8 mouse cellular contexts compared by ENCODE assay signal in genomic region chr3:98427600-98428448, GRCm38 (mm10). TPM values are rescaled to one million over a fixed set of nuclear protein-coding genes. Genes with fewer than 3 reads are reported as not detected.
DNase-seq lines count a peak whose midpoint lies in the region; ATAC-seq and TF ChIP-seq lines count a peak whose summit lies in the region.

No protein-coding gene starts in this region.

- H3K27me3 ChIP-seq in CH12.LX (replicated peaks) = peaks cover 19% of the 10 kb centered on the region
- peaks cover 14% of the 10 kb centered on the region for H3K27me3 ChIP-seq in forebrain, embryonic 11.5 days (ENCODE audit: control insufficient read depth, insufficient read depth, low read length)
- no peaks in the 10 kb centered on the region for H3K27me3 ChIP-seq in heart, postnatal 0 days (ENCODE audit: control insufficient read depth, insufficient read depth, low read length)
- peaks cover 5% of the 10 kb centered on the region; the same call in 1 of the 2 replicates for H3K27me3 ChIP-seq in liver, postnatal 0 days (ENCODE audit: insufficient read depth, low read length)
- peaks cover 11% of the 10 kb centered on the region; the same call in 1 of the 2 replicates for H3K27me3 ChIP-seq in thymus, adult 2 months (ENCODE audit: control insufficient read depth, insufficient read depth, low read length)

- WGBS in forebrain, embryonic 11.5 days = under 1% methylated on average over 109 of the region's 110 CpGs
- 2% methylated on average over 95 of the region's 110 CpGs for WGBS in heart, postnatal 0 days
- WGBS in liver, postnatal 0 days (ENCODE audit: insufficient replicate concordance) = under 1% methylated on average over 93 of the region's 110 CpGs
- WGBS in thymus, adult 2 months = under 1% methylated on average over 110 of the region's 110 CpGs

- peak; percentile 97 for ATAC-seq in forebrain, embryonic 11.5 days (replicated peaks; ENCODE audit: low FRiP score)
- peak; percentile 96 for ATAC-seq in heart, postnatal 0 days (ENCODE audit: insufficient read depth, low read depth)
- peak; percentile 93 for ATAC-seq in liver, postnatal 0 days
- peak; percentile 51 for ATAC-seq in neutrophil, adult 5-6 weeks (ENCODE audit: extremely low read depth, insufficient number of reproducible peaks, low FRiP score, poor library complexity, severe bottlenecking)

- H3K36me3 ChIP-seq in CH12.LX (replicated peaks in 1 of 2; ENCODE audit: control insufficient read depth in 1 of 2, insufficient read depth in 1 of 2, low read length in 1 of 2) = no peaks in the 10 kb centered on the region
- H3K36me3 ChIP-seq in forebrain, embryonic 11.5 days (ENCODE audit: control insufficient read depth, insufficient read depth, low read length) = no peaks in the 10 kb centered on the region; the same call in 1 of the 2 replicates
- 0 out of 2 replicates have a peak, but pooled peaks cover 9% of the 10 kb centered on the region for H3K36me3 ChIP-seq in heart, postnatal 0 days (replicated peaks; ENCODE audit: control insufficient read depth, insufficient read depth, low read length)
- no peaks in the 10 kb centered on the region for H3K36me3 ChIP-seq in liver, postnatal 0 days (replicated peaks; ENCODE audit: insufficient read depth, low read length)
- no peaks in the 10 kb centered on the region for H3K36me3 ChIP-seq in thymus, adult 2 months (ENCODE audit: control insufficient read depth, insufficient read depth, low read length)

- DNase-seq in CH12.LX (ENCODE audit: extremely low read depth) = no peak
- peak; percentile 91 for DNase-seq in forebrain, embryonic 11.5 days (ENCODE audit: low spot score)
- peak; percentile 70 for DNase-seq in heart, postnatal 0 days (ENCODE audit: low spot score)
- peak; percentile 78 to 86 for DNase-seq in kidney, postnatal 36 days
- peak; percentile 84 for DNase-seq in liver, postnatal 0 days
- peak; percentile 57 for DNase-seq in thymus, adult 2 months

- peak overlapping the region; percentile 85 for H3K4me2 ChIP-seq in CH12.LX (ENCODE audit: insufficient read depth, low read depth, poor library complexity, severe bottlenecking)
- peak overlapping the region; percentile 95 for H3K4me2 ChIP-seq in forebrain, embryonic 11.5 days (ENCODE audit: low read depth, low read length, severe bottlenecking)
- peak overlapping the region; percentile 89 for H3K4me2 ChIP-seq in heart, postnatal 0 days (ENCODE audit: low read depth, low read length)
- peak overlapping the region; percentile 77 for H3K4me2 ChIP-seq in liver, postnatal 0 days (ENCODE audit: low read depth, low read length)

- no peaks in the 10 kb centered on the region for H3K9me3 ChIP-seq in CH12.LX (replicated peaks; ENCODE audit: low read length)
- H3K9me3 ChIP-seq in forebrain, embryonic 11.5 days (ENCODE audit: control insufficient read depth, low read length) = no peaks in the 10 kb centered on the region
- no peaks in the 10 kb centered on the region for H3K9me3 ChIP-seq in heart, postnatal 0 days (replicated peaks; ENCODE audit: control insufficient read depth, low read length)
- H3K9me3 ChIP-seq in liver, postnatal 0 days (ENCODE audit: low read length) = no peaks in the 10 kb centered on the region

- peak overlapping the region; percentile 11 to 58 (median 47) for H3K4me3 ChIP-seq in CH12.LX (replicated peaks in 1 of 3; ENCODE audit: low read depth in 2 of 3, low read length in 2 of 3, poor library complexity in 1 of 3)
- H3K4me3 ChIP-seq in brown adipose tissue, adult 24 weeks (ENCODE audit: insufficient read depth, low read depth, low read length) = peak overlapping the region; percentile 78
- H3K4me3 ChIP-seq in forebrain, embryonic 11.5 days (ENCODE audit: low read depth, low read length) = peak overlapping the region; percentile 55
- H3K4me3 ChIP-seq in heart, postnatal 0 days (ENCODE audit: low read depth, low read length) = peak overlapping the region; percentile 61
- H3K4me3 ChIP-seq in liver, postnatal 0 days (ENCODE audit: low read depth, low read length) = peak overlapping the region; percentile 49
- H3K4me3 ChIP-seq in thymus, adult 2 months (ENCODE audit: control insufficient read depth, insufficient read depth, low read length) = peak overlapping the region; percentile 62

- in situ Hi-C loops in CH12.LX (cut with MboI; ENCODE audit: low pct_ligation_motif_present, low pct_unique_long_range_greater_than_20kb, low sequenced_read_pairs) = no loop called here

- no peak overlapping the region for H3K27ac ChIP-seq in CH12.LX (ENCODE audit: insufficient read depth, low read depth)
- no peak overlapping the region for H3K27ac ChIP-seq in brown adipose tissue, adult 24 weeks (replicated peaks; ENCODE audit: low read depth, low read length)
- no peak overlapping the region for H3K27ac ChIP-seq in forebrain, embryonic 11.5 days (ENCODE audit: low read depth, low read length)
- no peak overlapping the region; the same call in 1 of the 2 replicates for H3K27ac ChIP-seq in heart, postnatal 0 days (ENCODE audit: low read depth)
- H3K27ac ChIP-seq in liver, postnatal 0 days (ENCODE audit: low read depth) = no peak overlapping the region
- H3K27ac ChIP-seq in thymus, adult 2 months (ENCODE audit: control insufficient read depth, insufficient read depth, low read length) = no peak overlapping the region

- peaks cover 15 to 45% of the 10 kb centered on the region in 2 experiments for H3K4me1 ChIP-seq in CH12.LX (ENCODE audit: control insufficient read depth in 1 of 2, insufficient read depth in 2 of 2)
- peaks cover 4% of the 10 kb centered on the region; the same call in 1 of the 2 replicates for H3K4me1 ChIP-seq in brown adipose tissue, adult 24 weeks (ENCODE audit: control insufficient read depth, insufficient read depth, insufficient read length, low read length)
- H3K4me1 ChIP-seq in forebrain, embryonic 11.5 days (replicated peaks; ENCODE audit: control insufficient read depth, insufficient read depth, low read length) = peaks cover 9% of the 10 kb centered on the region
- H3K4me1 ChIP-seq in heart, postnatal 0 days (ENCODE audit: control insufficient read depth, insufficient read depth) = peaks cover 13% of the 10 kb centered on the region
- H3K4me1 ChIP-seq in liver, postnatal 0 days (ENCODE audit: insufficient read depth) = peaks cover 17% of the 10 kb centered on the region
- peaks cover 16% of the 10 kb centered on the region for H3K4me1 ChIP-seq in thymus, adult 2 months (replicated peaks; ENCODE audit: control insufficient read depth, insufficient read depth, low read length)

- no peak for TF ChIP-seq CTCF in CH12.LX (conservative IDR thresholded peaks at IDR 0.05 in 1 of 2, IDR thresholded peaks at IDR 0.05 in 1 of 2; ENCODE audit: low read depth in 2 of 2, low read length in 2 of 2)
- no peak for TF ChIP-seq CTCF in heart, postnatal 0 days (IDR thresholded peaks at IDR 0.05; ENCODE audit: low read depth)
- TF ChIP-seq CTCF in liver, postnatal 0 days (IDR thresholded peaks at IDR 0.05; ENCODE audit: low read depth) = no peak
- no peak for TF ChIP-seq CTCF in thymus, adult 2 months (IDR thresholded peaks at IDR 0.05; ENCODE audit: borderline replicate concordance, control insufficient read depth, extremely low read depth, insufficient read depth, low read length, poor library complexity)

- TF ChIP-seq POLR2A in CH12.LX (IDR thresholded peaks at IDR 0.05; ENCODE audit: low read depth, low read length) = no peak; the same call in 1 of the 2 replicates
- 0 out of 2 replicates have a peak, but pooled peaks have one; percentile 19 for TF ChIP-seq POLR2A in thymus, adult 2 months (IDR thresholded peaks at IDR 0.05; ENCODE audit: control insufficient read depth, extremely low read depth, insufficient read depth, low read length, poor library complexity)

- TF ChIP-seq RAD21 in CH12.LX (IDR thresholded peaks at IDR 0.05; ENCODE audit: low read depth, low read length) = no peak

- H3K9ac ChIP-seq in CH12.LX (ENCODE audit: insufficient read depth, low read depth) = no peak overlapping the region
- peak overlapping the region; percentile 61 for H3K9ac ChIP-seq in forebrain, embryonic 11.5 days (ENCODE audit: low read length)
- peak overlapping the region; percentile 27 for H3K9ac ChIP-seq in heart, postnatal 0 days (replicated peaks; ENCODE audit: low read depth, low read length)
- H3K9ac ChIP-seq in liver, postnatal 0 days (replicated peaks) = peak overlapping the region; percentile 56

- TF ChIP-seq EP300 in CH12.LX (IDR thresholded peaks at IDR 0.05; ENCODE audit: low read length) = no peak
- TF ChIP-seq EP300 in heart, postnatal 0 days (IDR thresholded peaks at IDR 0.05; ENCODE audit: low read depth) = no peak
- TF ChIP-seq EP300 in liver, postnatal 0 days (IDR thresholded peaks at IDR 0.05; ENCODE audit: low read depth) = no peak

- H3K79me2 ChIP-seq in CH12.LX (replicated peaks; ENCODE audit: control insufficient read depth, extremely low read depth, insufficient read depth, poor library complexity, severe bottlenecking) = no peaks in the 10 kb centered on the region

- dilution Hi-C loops in CH12.LX (cut with MboI; ENCODE audit: extremely low pct_ligation_motif_present, extremely low pct_unique_long_range_greater_than_20kb, low sequenced_read_pairs) = no loop called here

RNA-seq across cellular contexts. Expression of gene Gm4450, which starts 29.1 kb away (rescaled TPM):
- total RNA-seq in CH12.LX (2012; rRNA removed) = not detected in 2 replicates
- total RNA-seq in CH12.LX (2014; rRNA removed) = not detected in 2 replicates
- not detected in 2 replicates for polyA plus RNA-seq in CH12.LX (2012; ENCODE audit: insufficient read length, low read depth)
- polyA plus RNA-seq in brown adipose tissue, adult 24 weeks (2012; ENCODE audit: insufficient read depth, insufficient read length, missing spikeins) = not detected in 2 replicates
- not detected in 2 replicates for polyA plus RNA-seq in forebrain, embryonic 11.5 days (2014; fragmentation: Nextera tagmentation; extraction: Ambion mirVana)
- total RNA-seq in heart, postnatal 0 days (2014; rRNA removed; ENCODE audit: low replicate concordance) = not detected in 2 replicates
- polyA plus RNA-seq in heart, postnatal 0 days (2015; fragmentation: Nextera tagmentation; extraction: Ambion mirVana) = not detected in 2 replicates
- polyA plus RNA-seq in liver, postnatal 0 days (2015; fragmentation: Nextera tagmentation; extraction: Ambion mirVana) = 0.13 TPM in 1 of 2 replicates, not detected in the other
- total RNA-seq in neutrophil, adult 5-6 weeks (2017) = not detected in 2 replicates
- polyA plus RNA-seq in thymus, adult 2 months (2012; rRNA removed) = not detected in 2 replicates

RNA-seq across cellular contexts. Expression of gene Zfp697, which starts 45.6 kb away (rescaled TPM):
- total RNA-seq in CH12.LX (2012; rRNA removed) = 0.04 TPM in 1 of 2 replicates, not detected in the other
- not detected in 2 replicates for total RNA-seq in CH12.LX (2014; rRNA removed)
- polyA plus RNA-seq in CH12.LX (2012; ENCODE audit: insufficient read length, low read depth) = not detected in 2 replicates
- polyA plus RNA-seq in brown adipose tissue, adult 24 weeks (2012; ENCODE audit: insufficient read depth, insufficient read length, missing spikeins) = 3.3 and 5.7 TPM in 2 replicates
- polyA plus RNA-seq in forebrain, embryonic 11.5 days (2014; fragmentation: Nextera tagmentation; extraction: Ambion mirVana) = 8.9 and 11.9 TPM in 2 replicates
- total RNA-seq in heart, postnatal 0 days (2014; rRNA removed; ENCODE audit: low replicate concordance) = 10.4 and 20.8 TPM in 2 replicates
- 9.4 and 9.6 TPM in 2 replicates for polyA plus RNA-seq in heart, postnatal 0 days (2015; fragmentation: Nextera tagmentation; extraction: Ambion mirVana)
- 2.8 and 2.9 TPM in 2 replicates for polyA plus RNA-seq in liver, postnatal 0 days (2015; fragmentation: Nextera tagmentation; extraction: Ambion mirVana)
- 0.12 TPM in 1 of 2 replicates, not detected in the other for total RNA-seq in neutrophil, adult 5-6 weeks (2017)
- 0.66 and 0.96 TPM in 2 replicates for polyA plus RNA-seq in thymus, adult 2 months (2012; rRNA removed)
